Mouse (Mus musculus): Measurements from ENCODE around the gene Ins2. TPM values are rescaled to one million over a fixed set of nuclear protein-coding genes. Genes with fewer than 3 reads are reported as not detected.

The Ins2 gene
- polyA plus RNA-seq, 1 experiment, result not detected

GRCm38 (mm10) chr7:142725973-142726372 is 17.2 kb downstream of the Ins2 start:
- TF ChIP-seq CEBPB (IDR thresholded peaks at IDR 0.05; ENCODE audit: low read depth) (no peak), USF1 (IDR thresholded peaks at IDR 0.05; ENCODE audit: low read depth) (no peak), CTCF (IDR thresholded peaks at IDR 0.05; ENCODE audit: control insufficient read depth, insufficient read depth, insufficient read length) (no peak), FOSL1 (IDR thresholded peaks at IDR 0.05; ENCODE audit: insufficient read depth, low read length, poor library complexity, severe bottlenecking) (no peak), MYOD1 (IDR thresholded peaks at IDR 0.05; ENCODE audit: control insufficient read depth, insufficient read length, low read depth) (no peak), MYOG (IDR thresholded peaks at IDR 0.05; ENCODE audit: control insufficient read depth, extremely low read depth, insufficient read length) (no peak), MAX (IDR thresholded peaks at IDR 0.05) (no peak)
- Histone ChIP-seq H3K4me3 (ENCODE audit: insufficient read depth, poor library complexity, severe bottlenecking) (no peak overlapping the region), H3K36me3 (ENCODE audit: control insufficient read depth, insufficient read depth) (no peaks in the 10 kb centered on the region), H3K79me2 (ENCODE audit: control insufficient read depth, insufficient read depth) (no peaks in the 10 kb centered on the region), H3K27me3 (ENCODE audit: control insufficient read depth, insufficient read depth, insufficient read length) (peaks cover 7% of the 10 kb centered on the region), H3K79me3 (ENCODE audit: low read depth) (no peaks in the 10 kb centered on the region), H3ac (ENCODE audit: control insufficient read depth, insufficient read length, low read depth) (no peak overlapping the region)

DNA sequence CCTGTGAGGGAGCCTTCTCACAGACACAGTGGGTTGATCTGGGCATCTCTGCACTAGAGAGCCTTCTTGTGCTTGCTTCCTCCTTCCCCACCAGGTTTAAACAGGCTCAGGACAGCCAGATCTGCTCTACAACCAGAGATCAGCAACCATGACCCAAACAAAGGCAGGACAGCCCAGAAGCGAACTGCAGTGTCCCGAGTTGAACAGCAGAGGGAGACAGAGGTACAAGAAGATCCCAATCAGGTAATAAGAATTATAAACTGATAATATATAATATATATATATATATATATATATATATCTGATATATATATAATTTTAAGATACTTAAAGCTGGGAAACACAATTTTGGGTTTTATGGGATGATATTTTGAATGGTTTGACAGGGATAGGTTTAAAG is 22.5 kb downstream of the Ins2 start:
- TF ChIP-seq CTCF (IDR thresholded peaks at IDR 0.05; ENCODE audit: control insufficient read depth, insufficient read depth, insufficient read length) (no peak), MYOG (IDR thresholded peaks at IDR 0.05; ENCODE audit: control insufficient read depth, extremely low read depth, insufficient read length) (no peak), MAX (IDR thresholded peaks at IDR 0.05) (no peak), FOSL1 (IDR thresholded peaks at IDR 0.05; ENCODE audit: insufficient read depth, low read length, poor library complexity, severe bottlenecking) (no peak), CEBPB (IDR thresholded peaks at IDR 0.05; ENCODE audit: low read depth) (no peak), MYOD1 (IDR thresholded peaks at IDR 0.05; ENCODE audit: control insufficient read depth, insufficient read length, low read depth) (no peak), USF1 (IDR thresholded peaks at IDR 0.05; ENCODE audit: low read depth) (no peak)
- H3K36me3 ChIP-seq (ENCODE audit: control insufficient read depth, insufficient read depth), result no peaks in the 10 kb centered on the region

GRCm38 (mm10) chr7:142714783-142715498 is 28.2 kb downstream of the Ins2 start:
- H3ac ChIP-seq (ENCODE audit: control insufficient read depth, insufficient read length, low read depth), result no peak overlapping the region
- H3K79me2 ChIP-seq (ENCODE audit: control insufficient read depth, insufficient read depth), result no peaks in the 10 kb centered on the region
- H3K79me3 ChIP-seq (ENCODE audit: low read depth), result no peaks in the 10 kb centered on the region
- no peaks in the 10 kb centered on the region for H3K36me3 ChIP-seq (ENCODE audit: control insufficient read depth, insufficient read depth)
- TF ChIP-seq MYOD1 (IDR thresholded peaks at IDR 0.05; ENCODE audit: control insufficient read depth, insufficient read length, low read depth) (no peak), CTCF (IDR thresholded peaks at IDR 0.05; ENCODE audit: control insufficient read depth, insufficient read depth, insufficient read length) (peak; percentile 18)
- H3K4me3 ChIP-seq (ENCODE audit: insufficient read depth, poor library complexity, severe bottlenecking), result no peak overlapping the region
- no peaks in the 10 kb centered on the region for H3K27me3 ChIP-seq (ENCODE audit: control insufficient read depth, insufficient read depth, insufficient read length)

More for the DNA sequence above, 22.5 kb downstream of the Ins2 start:
- Histone ChIP-seq H3K79me2 (ENCODE audit: control insufficient read depth, insufficient read depth) (no peaks in the 10 kb centered on the region), H3K4me3 (ENCODE audit: insufficient read depth, poor library complexity, severe bottlenecking) (no peak overlapping the region), H3K27me3 (ENCODE audit: control insufficient read depth, insufficient read depth, insufficient read length) (peaks cover 7% of the 10 kb centered on the region), H3K79me3 (ENCODE audit: low read depth) (no peaks in the 10 kb centered on the region), H3ac (ENCODE audit: control insufficient read depth, insufficient read length, low read depth) (no peak overlapping the region)

GRCm38 (mm10) chr7:142706873-142707272 is 36.3 kb downstream of the Ins2 start:
- no peak for TF ChIP-seq USF1 (IDR thresholded peaks at IDR 0.05; ENCODE audit: low read depth)
- no peak for TF ChIP-seq MAX (IDR thresholded peaks at IDR 0.05)
- TF ChIP-seq MYOG (IDR thresholded peaks at IDR 0.05; ENCODE audit: control insufficient read depth, extremely low read depth, insufficient read length), result no peak
- no peak for TF ChIP-seq MYOD1 (IDR thresholded peaks at IDR 0.05; ENCODE audit: control insufficient read depth, insufficient read length, low read depth)
- TF ChIP-seq FOSL1 (IDR thresholded peaks at IDR 0.05; ENCODE audit: insufficient read depth, low read length, poor library complexity, severe bottlenecking), result no peak
- TF ChIP-seq CEBPB (IDR thresholded peaks at IDR 0.05; ENCODE audit: low read depth), result no peak
- no peak for TF ChIP-seq CTCF (IDR thresholded peaks at IDR 0.05; ENCODE audit: control insufficient read depth, insufficient read depth, insufficient read length)
- no peak overlapping the region for H3ac ChIP-seq (ENCODE audit: control insufficient read depth, insufficient read length, low read depth)
- no peak overlapping the region for H3K4me3 ChIP-seq (ENCODE audit: insufficient read depth, poor library complexity, severe bottlenecking)
- H3K79me3 ChIP-seq (ENCODE audit: low read depth), result no peaks in the 10 kb centered on the region
- H3K79me2 ChIP-seq (ENCODE audit: control insufficient read depth, insufficient read depth), result no peaks in the 10 kb centered on the region
- H3K27me3 ChIP-seq (ENCODE audit: control insufficient read depth, insufficient read depth, insufficient read length), result no peaks in the 10 kb centered on the region
- no peaks in the 10 kb centered on the region for H3K36me3 ChIP-seq (ENCODE audit: control insufficient read depth, insufficient read depth)

- no peaks in the 10 kb centered on the region for H3K79me3 ChIP-seq (ENCODE audit: low read depth)
- H3ac ChIP-seq (ENCODE audit: control insufficient read depth, insufficient read length, low read depth), result no peak overlapping the region
- H3K27me3 ChIP-seq (ENCODE audit: control insufficient read depth, insufficient read depth, insufficient read length), result no peaks in the 10 kb centered on the region
- H3K4me3 ChIP-seq (ENCODE audit: insufficient read depth, poor library complexity, severe bottlenecking), result no peak overlapping the region
- H3K79me2 ChIP-seq (ENCODE audit: control insufficient read depth, insufficient read depth), result no peaks in the 10 kb centered on the region
- TF ChIP-seq FOSL1 (IDR thresholded peaks at IDR 0.05; ENCODE audit: insufficient read depth, low read length, poor library complexity, severe bottlenecking), result no peak
- peak; percentile 69 for TF ChIP-seq MYOD1 (IDR thresholded peaks at IDR 0.05; ENCODE audit: control insufficient read depth, insufficient read length, low read depth)
- H3K36me3 ChIP-seq (ENCODE audit: control insufficient read depth, insufficient read depth), result no peaks in the 10 kb centered on the region
Observed at GRCm38 (mm10) chr7:142699334-142699860, 43.8 kb downstream of the Ins2 start.

GRCm38 (mm10) chr7:142678611-142679010 is 64.6 kb downstream of the Ins2 start:
- no peak overlapping the region for H3ac ChIP-seq (ENCODE audit: control insufficient read depth, insufficient read length, low read depth)
- H3K4me3 ChIP-seq (ENCODE audit: insufficient read depth, poor library complexity, severe bottlenecking), result no peak overlapping the region
- no peaks in the 10 kb centered on the region for H3K79me2 ChIP-seq (ENCODE audit: control insufficient read depth, insufficient read depth)
- H3K27me3 ChIP-seq (ENCODE audit: control insufficient read depth, insufficient read depth, insufficient read length), result no peaks in the 10 kb centered on the region
- H3K36me3 ChIP-seq (ENCODE audit: control insufficient read depth, insufficient read depth), result no peaks in the 10 kb centered on the region
- TF ChIP-seq MYOG (IDR thresholded peaks at IDR 0.05; ENCODE audit: control insufficient read depth, extremely low read depth, insufficient read length), result no peak
- TF ChIP-seq FOSL1 (IDR thresholded peaks at IDR 0.05; ENCODE audit: insufficient read depth, low read length, poor library complexity, severe bottlenecking), result no peak
- TF ChIP-seq CEBPB (IDR thresholded peaks at IDR 0.05; ENCODE audit: low read depth), result no peak
- TF ChIP-seq CTCF (IDR thresholded peaks at IDR 0.05; ENCODE audit: control insufficient read depth, insufficient read depth, insufficient read length), result no peak
- TF ChIP-seq MAX (IDR thresholded peaks at IDR 0.05), result no peak
- TF ChIP-seq USF1 (IDR thresholded peaks at IDR 0.05; ENCODE audit: low read depth), result no peak
- TF ChIP-seq MYOD1 (IDR thresholded peaks at IDR 0.05; ENCODE audit: control insufficient read depth, insufficient read length, low read depth), result no peak
- no peaks in the 10 kb centered on the region for H3K79me3 ChIP-seq (ENCODE audit: low read depth)

Data from C2C12 (cell line).